Mouse (Mus musculus) lung, postnatal 14 days (tissue): ENCODE results near the gene 1700069L16Rik.

Experiments used
- DNase-seq: peaks from one replicate; pipeline ENCODE4 v3.0.0; 2021

The 1700069L16Rik gene

GRCm38 (mm10) chr5:113724446-113724845, at the start of gene 1700069L16Rik:
Gene 1700069L16Rik, minus strand, starts transcription at chr5:113724772.
- DNase-seq: peak; percentile 87

- DNase-seq: peak; percentile 93
These were observed 49.1 kb upstream of the 1700069L16Rik start for GRCm38 (mm10) chr5:113773664-113774063.

GRCm38 (mm10) chr5:113772905-113773519, 48.4 kb upstream of the 1700069L16Rik start:
- no peak for DNase-seq

- peak; percentile 95 for DNase-seq
These were observed 47.9 kb upstream of the 1700069L16Rik start, which contains the start of the genes Sart3 and Iscu for GRCm38 (mm10) chr5:113772450-113772895. Gene Sart3, minus strand, starts transcription at chr5:113772510. Gene Iscu, plus strand, starts transcription at chr5:113772748.

GRCm38 (mm10) chr5:113771213-113772162, 46.9 kb upstream of the 1700069L16Rik start:
- peak; percentile 85 for DNase-seq

GRCm38 (mm10) chr5:113768806-113769205, 44.2 kb upstream of the 1700069L16Rik start:
- no peak for DNase-seq

- no peak for DNase-seq
These were observed 41.3 kb upstream of the 1700069L16Rik start for GRCm38 (mm10) chr5:113765641-113766526.

- no peak for DNase-seq
These were observed 39.9 kb upstream of the 1700069L16Rik start for GRCm38 (mm10) chr5:113764426-113764825.

- DNase-seq: no peak
These were observed 37.0 kb upstream of the 1700069L16Rik start for GRCm38 (mm10) chr5:113761585-113761984.

- DNase-seq: no peak
These were observed 30.9 kb upstream of the 1700069L16Rik start for GRCm38 (mm10) chr5:113755347-113756030.

- no peak for DNase-seq
These were observed 27.1 kb upstream of the 1700069L16Rik start for GRCm38 (mm10) chr5:113751521-113752157.

GRCm38 (mm10) chr5:113748556-113749331, 24.2 kb upstream of the 1700069L16Rik start:
- no peak for DNase-seq

- DNase-seq: no peak
These were observed 23.1 kb upstream of the 1700069L16Rik start for GRCm38 (mm10) chr5:113747629-113748028.

- no peak for DNase-seq
These were observed 13.2 kb upstream of the 1700069L16Rik start for GRCm38 (mm10) chr5:113737607-113738237.

GRCm38 (mm10) chr5:113736522-113737164, 12.1 kb upstream of the 1700069L16Rik start:
- DNase-seq: no peak

- DNase-seq: no peak
These were observed 11.5 kb upstream of the 1700069L16Rik start for GRCm38 (mm10) chr5:113736113-113736502.

- peak; percentile 92 for DNase-seq
These were observed 11.0 kb upstream of the 1700069L16Rik start, which contains the start of gene Ficd for GRCm38 (mm10) chr5:113735345-113736112. Gene Ficd, plus strand, starts transcription at chr5:113735803.

- DNase-seq: no peak
These were observed 10.4 kb upstream of the 1700069L16Rik start for GRCm38 (mm10) chr5:113735023-113735344.

- no peak for DNase-seq
These were observed 9.8 kb upstream of the 1700069L16Rik start for GRCm38 (mm10) chr5:113734376-113734775.
